Mouse (Mus musculus) spleen, postnatal 10 days (tissue): ENCODE results near the gene Tm6sf1.
"Not testable (repeated sequence)": the region's sequence is repeated elsewhere in the genome, so short reads cannot be mapped to it uniquely, and the experiment has no call there.

Experiments
- DNase-seq, 2 experiments: peaks; one replicate each; pipeline ENCODE4 v3.0.0; 2021 to 2022; ENCODE audit warnings: low spot score in 2 of 2

The Tm6sf1 gene

DNA sequence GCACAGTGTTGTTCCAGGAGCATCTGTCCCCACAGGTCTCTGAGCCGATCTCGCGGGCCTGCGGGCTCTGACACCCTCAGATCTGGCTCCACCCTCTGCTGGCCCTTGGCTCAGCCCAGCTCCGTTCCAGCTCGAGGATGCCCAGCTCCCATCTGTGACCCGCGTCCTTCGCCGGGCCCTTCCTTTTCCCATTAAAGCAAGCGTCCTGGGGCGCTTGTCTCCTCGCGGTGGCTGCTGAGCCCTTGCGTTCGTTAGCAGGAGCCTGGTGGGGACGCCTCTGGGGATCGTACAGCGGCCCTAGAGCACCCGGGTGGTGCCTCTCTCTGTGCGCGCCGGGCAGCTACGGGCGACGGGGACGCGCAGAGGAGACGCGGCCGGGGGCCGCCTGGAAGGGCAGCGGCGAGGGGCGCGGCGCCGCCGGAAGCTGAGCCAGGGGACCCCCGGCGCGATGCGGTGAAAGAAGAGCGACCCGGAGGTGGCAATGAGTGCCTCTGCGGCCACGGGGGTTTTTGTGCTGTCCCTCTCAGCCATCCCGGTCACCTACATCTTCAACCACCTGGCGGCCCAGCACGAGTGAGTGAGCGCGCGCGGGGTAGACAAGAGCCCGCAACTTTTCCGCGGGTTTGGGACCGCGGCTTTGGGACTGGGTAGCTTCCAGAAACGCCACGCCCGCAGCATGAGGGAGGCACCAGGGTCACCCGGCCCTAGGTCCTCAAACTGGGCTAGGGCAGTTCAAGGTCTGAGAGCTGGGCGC lies at the start of gene Tm6sf1:
Tm6sf1 (plus strand) TSS at position 34 of the 754 bp plus-strand sequence.
- peak; percentile 37 to 51 for DNase-seq

DNA sequence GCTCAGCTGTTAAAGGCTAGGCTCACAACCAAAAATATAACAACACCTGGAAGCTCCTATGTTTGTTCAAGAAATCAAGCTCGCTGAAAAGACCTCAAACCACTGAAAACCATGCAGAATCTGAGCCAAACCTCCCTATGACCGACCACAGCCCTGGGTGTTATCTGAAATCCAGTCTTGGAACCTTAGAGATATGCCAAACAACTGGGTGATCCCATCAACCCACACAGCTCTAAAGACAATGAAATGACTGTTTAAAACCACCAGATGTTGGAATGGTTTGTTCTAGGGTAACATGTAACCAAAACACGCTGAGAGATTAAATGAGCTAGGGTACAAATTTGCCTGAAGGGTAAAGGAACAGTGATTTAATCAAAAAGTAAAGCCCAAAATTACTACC lies 33.9 kb upstream of the Tm6sf1 start:
- no peak for DNase-seq

DNA sequence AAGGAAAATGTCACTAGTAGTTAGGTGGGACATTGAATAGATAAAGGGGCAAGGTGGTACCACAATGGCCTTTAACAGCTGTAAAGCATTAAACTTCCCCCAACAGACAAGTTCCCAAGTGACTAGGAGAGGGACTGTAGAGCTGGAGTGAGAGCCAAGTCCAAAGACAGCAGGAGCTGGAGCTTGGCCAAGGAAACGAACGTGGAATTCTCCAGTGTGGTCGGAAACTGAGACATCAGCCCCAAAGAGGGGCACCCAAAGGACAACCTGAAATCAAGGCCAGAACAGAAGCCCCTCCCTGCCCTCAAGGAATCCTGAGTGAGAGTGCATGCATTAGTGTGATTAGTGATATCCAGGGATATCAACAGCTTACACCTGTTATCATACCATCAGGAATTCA lies 33.4 kb upstream of the Tm6sf1 start:
- no peak for DNase-seq

DNA sequence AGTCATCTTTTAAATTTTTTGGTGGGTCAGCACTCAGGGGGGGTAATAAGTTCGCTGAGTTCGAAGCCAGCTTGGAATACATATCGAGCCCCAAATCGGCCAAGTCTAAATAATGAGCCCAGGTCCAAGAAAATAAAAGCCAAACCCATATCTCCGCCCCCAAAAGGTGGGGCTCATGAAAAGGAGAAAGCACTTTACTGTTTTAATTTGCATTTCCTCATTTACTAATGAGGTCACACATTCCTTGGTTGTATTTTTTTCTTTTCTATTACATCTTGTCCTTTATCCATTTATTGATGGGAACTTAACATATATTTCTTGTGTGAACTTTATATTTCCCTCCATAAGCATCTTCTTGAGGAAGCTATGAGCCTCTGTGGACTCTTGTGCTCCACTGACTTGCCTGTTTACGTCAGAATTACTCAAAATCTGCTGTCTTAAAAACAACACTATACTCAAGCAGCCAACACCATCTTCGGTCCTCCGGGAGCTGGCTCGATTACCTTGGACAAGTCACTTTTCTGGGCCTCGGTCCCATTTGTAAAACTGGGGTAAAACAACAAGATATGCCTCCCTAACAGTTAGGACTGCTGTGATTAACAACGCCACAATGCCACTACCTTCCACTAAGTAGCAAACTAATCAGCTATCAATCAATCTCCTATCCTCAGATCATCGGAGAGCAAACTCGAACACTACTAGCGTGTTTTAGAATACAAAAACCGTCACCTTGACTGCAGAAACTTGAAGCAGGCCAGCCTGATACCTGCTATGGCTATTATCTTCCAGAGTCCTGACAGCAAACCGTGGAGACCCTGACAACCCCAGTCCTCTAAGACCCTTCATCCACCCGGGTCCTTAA lies 30.8 kb upstream of the Tm6sf1 start:
- peak in 1 of 2 experiments; percentile 21 for DNase-seq

DNA sequence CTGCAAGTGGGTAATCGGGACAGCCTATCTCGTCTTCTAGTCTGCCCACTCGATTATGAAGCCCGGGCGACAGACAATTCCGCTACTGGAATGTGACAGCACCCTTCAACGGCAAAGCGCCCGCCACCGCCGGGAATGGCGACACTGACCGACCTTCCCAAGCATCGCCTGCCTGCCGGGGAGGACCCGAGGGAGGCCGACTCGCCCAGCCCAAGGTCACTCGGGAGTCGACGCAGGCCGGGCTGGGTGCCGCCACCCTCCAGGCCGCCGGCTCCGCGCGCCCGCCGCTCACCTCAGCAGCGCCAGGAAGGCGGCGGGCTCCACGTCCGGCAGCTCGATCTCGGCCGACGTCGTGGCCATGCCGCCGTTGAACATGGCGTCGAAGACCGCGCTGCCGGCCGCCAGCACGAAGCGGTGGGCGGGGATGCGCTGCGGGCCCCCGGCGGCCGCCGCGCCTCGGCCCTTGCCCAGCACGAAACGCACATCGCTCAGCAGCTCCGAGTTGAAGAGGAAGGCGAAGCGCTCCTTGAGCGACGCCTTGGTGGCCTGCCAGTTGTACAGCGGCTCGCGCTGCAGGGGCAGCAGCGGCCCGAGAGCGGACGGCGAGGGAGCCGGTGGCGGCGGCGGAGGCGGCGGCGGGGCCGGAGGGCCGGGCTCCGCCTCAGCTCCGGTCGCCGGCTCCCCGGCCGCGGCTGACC lies 30.0 kb upstream of the Tm6sf1 start:
- DNase-seq: peak; percentile 65 to 71

DNA sequence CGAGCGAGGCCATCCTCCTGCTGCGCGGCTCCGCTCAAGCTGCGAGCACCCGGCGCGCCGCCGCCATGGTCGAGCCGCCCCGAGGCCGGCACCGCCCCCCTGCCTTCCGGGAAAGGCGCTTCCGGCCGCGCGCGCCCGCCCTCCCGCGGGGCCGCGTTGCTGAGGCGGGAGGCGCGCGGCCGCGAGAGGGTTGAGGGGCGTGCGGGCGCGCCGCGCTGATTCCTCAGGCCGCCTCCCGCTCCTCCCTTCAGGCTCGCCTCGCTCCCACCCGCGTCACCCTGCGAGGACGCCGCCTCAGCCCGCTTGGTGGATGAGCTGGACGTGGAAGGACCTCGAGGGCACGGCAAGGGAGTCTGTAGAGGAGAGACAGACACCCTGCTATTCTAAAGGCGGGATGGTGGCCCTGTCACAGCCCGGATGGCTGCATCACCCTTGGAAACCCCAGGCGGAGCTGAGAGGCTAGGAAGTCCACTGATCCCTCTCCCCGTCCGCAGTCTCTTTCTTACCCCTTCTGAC lies 29.4 kb upstream of the Tm6sf1 start, which contains the start of gene Btbd1:
Btbd1 (minus strand) TSS at position 53 of the 516 bp plus-strand sequence.
- DNase-seq: peak in 1 of 2 experiments; percentile 89

DNA sequence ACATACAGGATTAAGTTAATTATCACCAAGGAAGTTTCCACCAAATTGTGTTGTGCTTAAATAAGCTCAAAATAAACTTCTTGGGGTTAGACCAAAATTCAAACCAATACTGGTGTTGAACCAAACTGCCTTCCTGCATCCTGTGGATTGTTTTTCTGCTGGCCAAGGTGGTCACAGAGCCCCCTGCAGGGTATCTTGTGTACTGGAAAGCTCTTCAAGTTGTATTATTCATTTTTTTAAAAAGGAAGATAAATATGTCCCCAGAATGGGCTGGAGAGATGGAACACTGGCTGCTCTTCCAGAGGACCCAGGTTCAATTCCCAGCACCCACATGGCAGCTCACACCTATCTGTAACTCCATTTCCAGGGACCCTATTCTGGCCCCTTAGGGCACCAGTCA lies 24.0 kb upstream of the Tm6sf1 start:
- no peak for DNase-seq

DNA sequence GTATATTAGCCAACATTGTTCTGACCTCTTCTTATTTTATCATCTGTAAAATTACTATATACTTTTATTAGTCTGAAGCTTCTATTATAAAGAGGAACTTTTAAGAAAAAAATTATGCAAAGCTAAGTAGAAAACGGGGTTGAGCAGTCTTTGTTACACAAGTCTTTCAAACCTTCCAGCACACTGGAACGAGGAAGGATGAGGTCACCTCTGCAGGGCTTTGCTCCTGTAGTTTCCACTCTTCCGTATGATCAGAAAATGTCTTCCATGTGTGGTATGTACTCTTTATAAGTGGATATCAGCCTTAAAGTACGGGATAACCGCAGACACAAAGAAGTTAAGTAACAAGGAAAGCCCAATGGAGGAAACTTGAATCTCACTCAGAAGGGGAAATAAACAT lies 23.4 kb upstream of the Tm6sf1 start:
- no peak for DNase-seq

DNA sequence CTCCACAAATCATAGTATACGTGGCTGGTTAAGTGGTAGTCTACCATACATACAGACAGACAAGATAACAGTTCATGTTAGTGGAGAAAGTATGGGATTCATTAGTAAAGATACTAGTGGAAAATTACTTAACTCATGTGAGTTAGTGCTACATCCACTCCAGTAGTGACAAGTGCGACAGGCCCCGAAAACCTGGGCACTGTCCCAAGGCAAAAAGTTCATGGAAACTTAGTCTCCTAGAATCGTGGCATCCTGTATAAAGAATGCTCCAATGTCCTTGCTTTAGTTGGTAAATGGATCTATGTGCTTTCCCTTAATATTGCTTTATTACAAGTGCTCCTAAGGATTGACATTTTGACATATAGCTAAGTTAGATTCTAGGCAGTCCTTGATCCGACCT lies 21.0 kb upstream of the Tm6sf1 start:
- not testable (repeated sequence) for DNase-seq

DNA sequence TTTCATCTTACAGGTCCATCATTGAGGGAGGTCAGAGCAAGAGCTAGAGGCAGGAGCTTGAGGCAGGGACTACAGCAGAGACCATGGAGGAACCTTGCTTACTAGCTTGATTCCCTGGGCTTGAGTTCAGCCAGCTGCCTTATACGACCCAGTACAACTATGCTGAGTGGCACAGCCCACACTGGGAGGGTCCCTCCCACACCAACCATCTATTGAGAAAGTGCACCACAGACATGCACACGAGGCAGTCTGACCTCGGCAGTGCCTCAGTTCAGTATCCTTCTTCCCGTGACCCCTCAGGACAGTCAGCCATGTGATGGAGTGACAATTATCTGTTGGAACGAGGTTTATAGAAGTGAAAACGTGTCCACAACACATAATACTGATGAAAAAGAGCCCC lies 19.1 kb upstream of the Tm6sf1 start:
- DNase-seq: no peak

DNA sequence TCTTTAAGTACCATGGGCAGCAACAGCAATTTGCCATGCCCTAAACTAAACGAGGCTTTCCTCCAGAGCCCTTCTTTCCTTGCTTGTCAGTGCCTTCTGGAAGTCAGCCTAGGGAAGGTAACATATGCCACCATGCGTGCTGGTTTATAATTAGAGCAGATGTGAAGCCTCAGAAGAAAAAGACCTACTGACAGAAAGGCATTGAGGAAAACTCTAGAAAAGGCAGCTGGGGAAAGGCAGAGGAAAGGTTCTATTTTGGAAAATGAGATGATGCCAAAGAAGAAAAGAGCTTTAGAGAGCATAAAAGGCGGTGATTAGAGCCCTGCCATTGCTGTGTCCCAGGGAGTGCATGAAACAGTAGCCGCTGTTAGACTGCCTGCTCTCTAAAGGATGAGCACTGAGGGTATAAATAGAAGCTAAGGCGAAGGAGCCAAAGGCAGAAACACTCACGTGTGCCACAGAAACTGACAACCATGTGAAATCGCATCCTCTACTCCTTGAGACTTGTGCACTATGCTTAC lies 18.1 kb upstream of the Tm6sf1 start:
- no peak for DNase-seq

DNA sequence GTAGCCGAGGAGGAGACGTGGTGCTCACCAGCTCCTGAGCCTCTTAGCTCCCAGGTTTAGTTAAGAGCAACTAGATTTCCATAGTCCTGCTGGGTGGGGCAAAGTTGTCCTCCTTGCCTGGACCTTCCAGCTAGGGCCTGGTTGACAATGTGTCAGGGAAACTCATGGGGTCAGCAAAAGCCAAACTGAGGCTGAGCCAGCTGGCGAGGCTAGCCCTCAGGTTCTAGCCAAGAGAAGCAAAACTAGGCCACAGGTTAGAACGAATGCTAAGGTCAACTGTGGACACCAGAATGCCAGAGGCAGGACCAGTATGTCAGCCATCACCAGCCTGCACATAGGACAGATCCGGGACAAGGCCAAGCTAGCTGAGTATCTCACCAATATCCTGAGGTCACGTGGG lies 17.4 kb upstream of the Tm6sf1 start:
- no peak for DNase-seq

DNA sequence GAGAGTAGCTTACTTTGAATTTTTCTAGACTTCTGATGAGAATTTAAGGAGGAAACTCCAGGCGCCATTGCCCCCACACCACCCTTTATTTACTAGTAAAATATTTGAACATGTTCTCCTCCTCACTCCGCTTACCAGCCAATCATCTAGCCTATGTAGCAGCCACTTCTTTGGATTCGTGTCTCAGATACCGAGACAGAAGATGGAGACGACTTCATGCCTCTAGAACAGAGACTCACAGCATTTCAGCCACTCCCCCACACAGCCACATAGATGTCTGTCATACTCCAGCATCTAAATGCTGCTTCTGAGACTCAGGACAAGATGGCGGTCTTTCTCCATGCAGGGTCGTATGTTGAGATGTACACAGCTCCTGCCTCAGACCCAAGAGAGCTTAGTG lies 16.7 kb upstream of the Tm6sf1 start:
- DNase-seq: no peak

DNA sequence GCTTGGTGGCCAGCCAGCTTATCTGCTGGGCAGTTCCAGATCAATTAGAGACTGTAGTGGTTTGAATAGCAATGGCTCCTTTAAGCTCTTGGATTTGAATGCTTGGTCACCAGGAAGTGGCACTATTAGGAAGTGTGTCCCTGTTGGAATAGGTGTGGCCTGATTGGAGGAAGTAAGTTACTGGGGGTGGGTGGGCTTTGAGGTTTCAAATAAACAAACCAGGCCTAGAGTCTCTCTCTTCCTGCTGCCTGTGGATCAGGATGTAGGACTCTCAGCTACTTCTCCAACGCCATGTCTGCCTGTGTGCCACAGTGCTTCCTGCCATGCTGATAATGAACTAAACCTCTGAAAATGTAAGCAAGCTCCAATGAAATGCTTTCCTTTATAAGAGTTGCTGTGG lies 15.8 kb upstream of the Tm6sf1 start:
- DNase-seq: no peak

DNA sequence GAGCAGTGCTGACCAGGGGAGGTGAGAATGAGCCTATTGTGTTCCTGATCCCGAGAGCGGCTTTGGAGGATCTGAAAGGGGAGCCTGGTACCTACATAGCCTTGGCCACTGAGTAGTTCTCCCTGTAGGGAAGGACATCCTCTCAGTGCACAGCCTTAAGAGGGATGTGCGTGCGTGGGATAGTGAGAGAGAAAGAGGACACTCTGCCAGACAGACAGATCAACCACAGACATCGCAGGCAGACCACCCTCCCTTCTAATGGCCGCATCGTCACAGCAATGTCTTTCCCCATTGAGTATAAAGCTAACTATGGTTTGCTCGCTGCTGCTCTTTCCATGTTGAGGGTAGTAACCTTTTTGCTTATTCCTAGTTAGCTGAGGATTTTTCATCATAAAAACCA lies 14.9 kb upstream of the Tm6sf1 start:
- DNase-seq: no peak

DNA sequence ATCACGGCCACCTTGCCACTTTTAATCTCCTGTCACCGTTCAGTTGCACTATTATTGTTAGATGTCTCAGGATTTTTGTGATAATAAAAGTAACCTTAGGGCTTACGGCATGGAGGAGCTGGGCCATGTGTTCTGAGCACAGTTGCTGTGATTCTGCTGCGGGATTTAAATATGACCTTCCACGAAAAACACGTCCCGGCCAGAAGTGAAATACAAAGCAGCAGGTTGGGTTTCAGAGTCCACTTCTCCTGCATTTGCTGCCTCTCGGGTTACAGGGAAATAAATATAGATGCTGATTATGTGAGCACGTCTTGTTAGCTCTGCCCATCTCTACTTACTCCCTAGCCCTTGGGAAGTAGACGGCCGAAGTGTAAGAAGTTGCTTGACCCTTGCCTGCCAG lies 14.0 kb upstream of the Tm6sf1 start:
- DNase-seq: no peak

DNA sequence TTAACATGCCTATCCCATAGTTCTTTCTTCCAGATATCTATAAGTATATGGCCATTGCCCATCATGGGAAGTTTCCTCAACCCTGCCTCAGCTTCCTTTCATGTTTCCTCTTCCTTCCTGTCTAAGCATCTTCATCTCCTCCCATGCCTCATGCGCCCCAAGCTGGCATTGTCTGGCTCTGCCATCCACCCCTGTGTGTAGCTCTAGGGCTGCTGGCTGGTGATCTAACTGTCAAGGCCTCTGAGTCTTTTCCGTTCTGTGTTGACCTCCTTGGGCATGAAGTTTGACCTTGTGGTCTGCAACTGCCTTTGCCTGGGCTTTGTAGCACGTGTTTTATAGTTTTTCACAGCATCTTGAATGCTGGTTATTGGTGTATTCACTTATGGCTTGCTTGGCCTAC lies 13.5 kb upstream of the Tm6sf1 start:
- DNase-seq: no peak

DNA sequence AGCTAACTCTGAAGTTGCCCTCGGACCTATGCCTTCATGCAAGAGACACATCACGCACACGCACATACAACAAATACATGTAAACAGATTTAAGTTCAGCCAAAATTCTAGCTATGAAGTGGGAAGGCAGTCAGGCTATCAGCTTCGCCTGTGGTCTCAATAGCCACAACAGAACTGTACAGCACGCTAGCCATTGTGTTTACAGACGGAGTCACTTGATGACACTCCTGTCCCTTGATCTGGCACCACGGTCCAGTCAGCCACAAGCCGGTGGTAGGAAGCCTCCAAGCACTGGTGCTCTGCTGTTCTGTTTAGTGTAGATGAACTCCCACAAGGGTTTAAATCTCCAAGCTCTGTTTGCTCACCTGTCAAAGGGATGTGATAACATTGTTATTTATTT lies 12.8 kb upstream of the Tm6sf1 start:
- no peak for DNase-seq

DNA sequence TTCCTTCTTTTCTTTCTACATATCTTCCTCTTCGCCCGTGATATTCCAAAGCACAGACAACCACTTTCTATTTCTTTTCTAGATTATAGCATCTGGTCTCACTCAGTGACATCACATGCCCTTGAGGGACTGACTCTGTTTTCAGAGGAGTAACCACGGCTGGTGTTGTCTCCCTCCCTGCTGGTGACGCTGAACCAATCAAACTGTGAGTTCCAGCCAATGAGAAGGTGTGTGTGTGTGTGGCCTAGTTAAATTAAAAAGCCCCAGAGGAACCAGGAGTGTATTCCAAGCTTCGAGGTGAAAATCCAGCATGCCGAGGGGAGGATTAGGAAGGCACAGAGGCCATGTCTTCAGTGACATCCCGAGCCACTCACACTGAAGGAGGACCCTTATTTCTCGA lies 11.8 kb upstream of the Tm6sf1 start:
- no peak for DNase-seq

DNA sequence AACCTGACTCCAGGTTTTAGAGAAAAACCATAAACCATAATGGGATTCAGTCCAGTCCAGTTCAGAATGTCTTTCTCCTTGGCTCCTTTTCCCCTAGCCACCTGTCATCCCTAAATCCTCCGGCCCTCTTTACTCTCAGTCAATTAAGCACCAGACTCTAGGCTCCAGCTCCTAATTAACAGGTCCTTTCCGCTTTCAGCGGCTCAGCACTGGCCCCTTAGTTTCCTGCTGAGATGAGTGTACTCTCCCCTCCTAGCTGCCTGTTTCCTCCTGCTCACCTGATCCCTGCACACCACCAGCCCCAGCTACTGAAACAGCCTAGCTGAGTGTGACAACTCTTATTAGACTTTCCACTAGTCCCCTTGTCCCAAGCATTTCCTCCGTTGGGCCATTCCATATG lies 11.0 kb upstream of the Tm6sf1 start:
- no peak for DNase-seq

DNA sequence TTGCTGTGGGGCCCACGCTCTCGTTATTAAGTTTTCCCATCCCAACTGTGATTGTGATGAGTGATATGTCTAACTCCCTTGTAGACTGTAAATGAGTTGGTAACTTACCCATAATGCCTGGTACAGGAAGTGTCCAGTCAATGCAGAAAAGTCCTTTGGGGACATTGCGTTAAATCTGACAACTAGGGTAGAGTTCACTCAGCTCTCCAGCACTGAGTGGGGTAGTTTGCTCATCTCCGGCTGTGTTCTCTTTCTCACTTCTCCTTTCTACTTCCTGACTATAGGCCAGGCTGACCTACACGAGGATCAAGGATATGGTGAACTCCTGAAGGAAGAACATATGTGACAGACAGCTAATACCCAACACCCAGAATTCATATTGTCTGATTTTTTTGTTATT lies 9.6 kb upstream of the Tm6sf1 start:
- no peak for DNase-seq

DNA sequence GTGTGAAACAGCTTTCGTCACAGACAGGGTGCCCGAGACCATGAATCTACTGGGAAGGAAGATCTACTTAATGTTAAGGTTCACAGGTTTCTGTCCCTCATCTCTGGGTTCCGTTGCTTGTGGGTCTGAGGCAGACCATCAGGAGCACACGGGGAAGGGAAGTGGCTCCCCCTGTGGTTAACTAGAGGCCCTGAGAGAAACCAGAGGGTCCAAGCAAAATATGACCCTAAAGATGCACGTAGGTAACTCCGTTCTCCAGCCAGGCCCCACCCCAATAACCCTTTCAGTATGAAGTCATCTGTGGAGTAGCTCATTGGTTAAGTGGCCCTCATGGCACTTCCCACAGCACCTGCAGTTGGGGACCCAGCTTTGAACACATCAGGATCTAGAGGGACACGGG lies 9.2 kb upstream of the Tm6sf1 start:
- DNase-seq: no peak
